Comparison of ENCODE assay signal across 17 mouse cellular contexts in the genomic region with DNA sequence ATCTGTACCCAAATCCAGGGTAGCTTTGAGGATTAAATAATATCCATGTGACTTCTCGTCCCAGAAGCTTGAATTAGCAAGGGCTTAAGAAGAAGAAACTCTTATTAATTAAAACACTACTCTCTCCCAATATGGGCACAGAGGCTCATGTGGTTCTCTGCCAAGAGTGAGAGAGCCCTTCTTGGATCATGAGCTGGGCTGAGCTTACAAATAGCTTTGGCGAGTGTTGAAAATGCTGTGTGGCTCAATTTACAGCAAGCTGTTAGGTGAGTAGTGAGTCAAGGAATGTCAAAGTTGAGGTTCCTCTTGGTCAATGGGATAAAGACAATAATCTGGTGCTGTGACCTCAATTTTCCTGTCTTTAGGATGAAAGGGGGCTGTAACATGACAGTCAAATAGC.
A peak's percentile ranks its signal among the peaks of the same experiment; 100 is the strongest.
DNase-seq lines count a peak whose midpoint lies in the region; TF ChIP-seq lines count a peak whose summit lies in the region.
"Had no signal": no experiment of that assay in that cellular context is flagged by ENCODE, and none has a peak within 500 bp of the region (broad histone marks: within the 10 kb centered on the region; RNA-seq: fewer than 3 reads in every experiment).

No protein-coding gene starts in this region.

- DNase-seq in adrenal gland, postnatal 14 days, result peak; percentile 18
- DNase-seq in adrenal gland, adult 18-20 months (ENCODE audit: low spot score in 2 of 2), result no peak
- peak; percentile 66 for DNase-seq in heart, adult 11 months
- DNase-seq in heart, adult 8-10 months (ENCODE audit: low spot score), result no peak
- peak; percentile 33 for DNase-seq in brain, embryonic 14.5 days (ENCODE audit: low read depth)
- peak; percentile 66 for DNase-seq in fat pad, adult 2 months (ENCODE audit: extremely low read depth, low read depth, low spot score)
- DNase-seq in right cerebral cortex, postnatal 4 days, result no peak
- DNase-seq: adrenal gland, postnatal 25 days; B cell, adult 2 months; cerebellum, adult 11 months; cerebellum, adult 2 months; cerebellum, adult 9-11 months; cerebellum, postnatal 25 days; forebrain, postnatal 0 days; gastrocnemius, postnatal 36 days; heart, postnatal 4 days; kidney, adult 2 months had no signal

- TF ChIP-seq CTCF in brain, embryonic 14.5 days (IDR thresholded peaks at IDR 0.05; ENCODE audit: borderline replicate concordance, extremely low read depth, insufficient read depth, insufficient read length), result no peak

- TF ChIP-seq POLR2A in brain, embryonic 14.5 days (IDR thresholded peaks at IDR 0.05; ENCODE audit: borderline replicate concordance, extremely low read depth, insufficient read depth, insufficient read length, poor library complexity, severe bottlenecking), result no peak

Comparison
In these comparisons a context has a peak if more than half of its experiments do, and no peak if none do; other contexts are left out.
1. DNase-seq: peak in adrenal gland, postnatal 14 days (single experiment), heart, adult 11 months (single experiment), brain, embryonic 14.5 days (single experiment) and fat pad, adult 2 months (single experiment); none in adrenal gland, adult 18-20 months (0 of 2), heart, adult 8-10 months (single experiment) and right cerebral cortex, postnatal 4 days (single experiment).